Mouse (Mus musculus) granulocyte monocyte progenitor cell, adult 5-6 weeks (primary cell): ENCODE data around the gene Gapdhs. TPM values are rescaled to one million over a fixed set of nuclear protein-coding genes. Genes with fewer than 3 reads are reported as not detected.
"Not testable (repeated sequence)": the region's sequence is repeated elsewhere in the genome, so short reads cannot be mapped to it uniquely, and the experiment has no call there.

Experiments
- ATAC-seq: replicated peaks from 2 replicates; pipeline ENCODE4 v1.8.0; 2016; ENCODE audit warnings: mild to moderate bottlenecking, moderate TSS enrichment, inconsistent platforms; ENCODE audit not compliant: poor library complexity, severe bottlenecking
- total RNA-seq, 2 experiments: library from RNA; stranded (forward) in 1 of 2; stranded (reverse) in 1 of 2; fragments of 200-712, 200-1000 nt in 1 of 2; fragments of >200 nt in 1 of 2; fragmentation: Nextera tagmentation in 1 of 2; gene quantifications; 2 replicates each; pipeline ENCODE4 v1.2.3; 2014 to 2017

Gapdhs gene
- total RNA-seq, 2 experiments from 2014 or later = not detected

GRCm38 (mm10) chr7:30747525-30748204 lies 4.2 kb upstream of the Gapdhs start:
- no peak for ATAC-seq

GRCm38 (mm10) chr7:30744022-30744598 lies 629 bp upstream of the Gapdhs start:
- ATAC-seq = peak; percentile 36; the same call in 1 of the 2 replicates

GRCm38 (mm10) chr7:30742570-30742969 lies 911 bp downstream of the Gapdhs start:
- peak; percentile 77 for ATAC-seq

GRCm38 (mm10) chr7:30736211-30736610 lies 7.3 kb downstream of the Gapdhs start:
- ATAC-seq = no peak

GRCm38 (mm10) chr7:30730064-30730722 lies 13.3 kb downstream of the Gapdhs start:
- not testable (repeated sequence) for ATAC-seq

GRCm38 (mm10) chr7:30729396-30730063 lies 14.0 kb downstream of the Gapdhs start, which contains the start of gene Tmem147:
Gene Tmem147, minus strand, starts transcription at chr7:30729540.
- ATAC-seq = peak; percentile 91

- ATAC-seq = no peak
These were observed 14.6 kb downstream of the Gapdhs start for GRCm38 (mm10) chr7:30728739-30729395.

GRCm38 (mm10) chr7:30728214-30728613 lies 15.3 kb downstream of the Gapdhs start:
- ATAC-seq = no peak

- no peak for ATAC-seq
These were observed 20.1 kb downstream of the Gapdhs start for GRCm38 (mm10) chr7:30723274-30723953.

- ATAC-seq = no peak
These were observed 22.2 kb downstream of the Gapdhs start for GRCm38 (mm10) chr7:30721286-30721685.

- no peak for ATAC-seq
These were observed 23.8 kb downstream of the Gapdhs start for GRCm38 (mm10) chr7:30719669-30720068.

GRCm38 (mm10) chr7:30717716-30718046 lies 25.8 kb downstream of the Gapdhs start:
- ATAC-seq = no peak

- peak; percentile 91 for ATAC-seq
These were observed 26.3 kb downstream of the Gapdhs start for GRCm38 (mm10) chr7:30717006-30717715.

- no peak for ATAC-seq
These were observed 31.5 kb downstream of the Gapdhs start, which contains the start of gene Atp4a for GRCm38 (mm10) chr7:30711942-30712341. Gene Atp4a, plus strand, starts transcription at chr7:30712209.

GRCm38 (mm10) chr7:30707441-30707840 lies 36.0 kb downstream of the Gapdhs start:
- no peak for ATAC-seq

GRCm38 (mm10) chr7:30706214-30706882 lies 37.1 kb downstream of the Gapdhs start:
- ATAC-seq = no peak

- ATAC-seq = peak; percentile 74
These were observed 44.9 kb downstream of the Gapdhs start, which contains the start of gene 2200002J24Rik for GRCm38 (mm10) chr7:30698589-30698988. Gene 2200002J24Rik, plus strand, starts transcription at chr7:30698926.

- ATAC-seq = peak; percentile 100
These were observed 45.4 kb downstream of the Gapdhs start for GRCm38 (mm10) chr7:30698101-30698500.

- ATAC-seq = no peak
These were observed 55.2 kb downstream of the Gapdhs start for GRCm38 (mm10) chr7:30688325-30688724.
